Mouse (Mus musculus) ES-E14 (cell line): Measurements from ENCODE around the gene Cldn11.

Source experiments
- CHD2 ChIP-seq: IDR thresholded peaks from 2 replicates; pipeline ENCODE4 v1.6.1; 2014; ENCODE audit warnings: mild to moderate bottlenecking, low read depth, low read length, inconsistent platforms
- MAFK ChIP-seq: IDR thresholded peaks from 2 replicates; pipeline ENCODE4 v1.6.1; 2014; ENCODE audit warnings: mild to moderate bottlenecking, low read depth, low read length, inconsistent platforms; ENCODE audit not compliant: insufficient read depth

DNA sequence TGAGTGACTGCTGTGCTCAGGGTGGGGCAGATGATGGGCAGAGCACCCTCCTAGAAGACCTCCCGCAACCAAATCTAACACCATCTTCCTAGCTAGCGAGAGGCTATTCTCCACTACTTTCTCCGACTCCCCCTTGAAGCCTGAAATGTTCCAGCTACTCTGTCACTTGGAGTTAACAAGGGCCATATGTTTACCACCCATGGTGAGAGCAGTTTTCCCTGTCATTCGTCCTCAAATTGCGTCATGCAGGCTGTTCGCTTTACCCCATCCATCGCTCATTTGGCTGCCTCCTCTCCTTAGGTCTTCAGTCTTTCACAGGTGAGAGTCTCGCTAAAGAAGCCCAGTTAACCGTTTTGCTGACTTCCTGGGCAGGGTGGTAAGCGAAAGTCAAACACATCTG is 41.7 kb downstream of the Cldn11 start:
- TF ChIP-seq CHD2 (no peak), MAFK (no peak)
